Mouse (Mus musculus) retina, adult 2 months (tissue): ENCODE measurements at regions not wholly inside any gene's neighbourhood (a gene's known extent, or its start where the extent isn't known, plus 50 kb on each side); places are given as distances from the start of the nearest gene placed in this dataset.
"Not testable (repeated sequence)": the region's sequence is repeated elsewhere in the genome, so short reads cannot be mapped to it uniquely, and the experiment has no call there.

Experiments
- DNase-seq: peaks from one replicate; pipeline ENCODE4 v3.0.0-alpha.2; 2012; ENCODE audit warnings: low read depth, low spot score

GRCm38 (mm10) chrX:99732526-99732925, 88.3 kb upstream of the Tmem28 start:
- DNase-seq = no peak

GRCm38 (mm10) chrX:99725101-99725500, 95.7 kb upstream of the Tmem28 start:
- no peak for DNase-seq

GRCm38 (mm10) chrX:99695366-99695765, 125.5 kb upstream of the Tmem28 start:
- no peak for DNase-seq

GRCm38 (mm10) chrX:99690971-99691370, 129.8 kb upstream of the Tmem28 start:
- DNase-seq = no peak

GRCm38 (mm10) chrX:99689761-99690160, 131.1 kb upstream of the Tmem28 start:
- DNase-seq = no peak

- DNase-seq = not testable (repeated sequence)
Measured at GRCm38 (mm10) chrX:99682491-99682890, 138.3 kb upstream of the Tmem28 start.

GRCm38 (mm10) chrX:99667596-99667995, 153.2 kb upstream of the Tmem28 start:
- DNase-seq = no peak

- DNase-seq = no peak
Measured at GRCm38 (mm10) chrX:99662566-99662965, 158.3 kb upstream of the Tmem28 start.

- DNase-seq = no peak
Measured at GRCm38 (mm10) chrX:99659496-99660140, 161.2 kb upstream of the Tmem28 start.

- peak; percentile 28 for DNase-seq
Measured at GRCm38 (mm10) chrX:99657790-99658451, 162.9 kb upstream of the Tmem28 start.

- no peak for DNase-seq
Measured at GRCm38 (mm10) chrX:99656988-99657387, 163.8 kb upstream of the Tmem28 start.

GRCm38 (mm10) chrX:99632211-99632775, 161.2 kb upstream of the Pja1 start:
- DNase-seq = no peak

GRCm38 (mm10) chrX:99624515-99625179, 153.6 kb upstream of the Pja1 start:
- no peak for DNase-seq

GRCm38 (mm10) chrX:99612130-99612759, 141.2 kb upstream of the Pja1 start:
- DNase-seq = no peak

GRCm38 (mm10) chrX:99610096-99610495, 139.0 kb upstream of the Pja1 start:
- DNase-seq = no peak

- no peak for DNase-seq
Measured at GRCm38 (mm10) chrX:99609591-99609990, 138.5 kb upstream of the Pja1 start.

GRCm38 (mm10) chrX:99608284-99608692, 137.2 kb upstream of the Pja1 start:
- no peak for DNase-seq

GRCm38 (mm10) chrX:99605084-99605824, 134.2 kb upstream of the Pja1 start:
- DNase-seq = no peak

- no peak for DNase-seq
Measured at GRCm38 (mm10) chrX:99603714-99604113, 132.6 kb upstream of the Pja1 start.

GRCm38 (mm10) chrX:99602268-99602885, 131.3 kb upstream of the Pja1 start:
- DNase-seq = no peak

GRCm38 (mm10) chrX:99595493-99595892, 124.4 kb upstream of the Pja1 start:
- no peak for DNase-seq
